Mouse (Mus musculus): ENCODE measurements around the gene Ffar3. TPM values are rescaled to one million over a fixed set of nuclear protein-coding genes. Genes with fewer than 3 reads are reported as not detected.

Gene Ffar3
- polyA plus RNA-seq, 1 experiment from 2014 or later, result not detected

GRCm38 (mm10) chr7:30812291-30812807, 43.6 kb downstream of the Ffar3 start:
- H3K27me3 ChIP-seq, result no peaks in the 10 kb centered on the region

GRCm38 (mm10) chr7:30811757-30812290, 44.2 kb downstream of the Ffar3 start:
- H3K4me2 ChIP-seq, result no peak overlapping the region
- no peaks in the 10 kb centered on the region for H3K4me1 ChIP-seq (replicated peaks)
- no peaks in the 10 kb centered on the region for H3K36me3 ChIP-seq
- no peak overlapping the region for H3K9ac ChIP-seq
- H3K9me3 ChIP-seq, result no peaks in the 10 kb centered on the region
- ATAC-seq (ENCODE audit: low FRiP score, low read depth), result no peak
- no peak overlapping the region for H3K4me3 ChIP-seq
- no peak overlapping the region; the same call in 1 of the 2 replicates for H3K27ac ChIP-seq (replicated peaks)
- 59% methylated on average over 9 of the region's 9 CpGs for WGBS
- no peaks in the 10 kb centered on the region for H3K27me3 ChIP-seq

More at GRCm38 (mm10) chr7:30812291-30812807, 43.6 kb downstream of the Ffar3 start:
- Histone ChIP-seq H3K27ac (replicated peaks) (no peak overlapping the region; the same call in 1 of the 2 replicates), H3K9me3 (no peaks in the 10 kb centered on the region), H3K36me3 (no peaks in the 10 kb centered on the region), H3K4me2 (no peak overlapping the region), H3K4me1 (replicated peaks) (no peaks in the 10 kb centered on the region), H3K9ac (no peak overlapping the region), H3K4me3 (no peak overlapping the region)
- WGBS, result 54% methylated on average over 6 of the region's 6 CpGs
- no peak for ATAC-seq (ENCODE audit: low FRiP score, low read depth)

GRCm38 (mm10) chr7:30810319-30810718, 45.7 kb downstream of the Ffar3 start:
- ATAC-seq (ENCODE audit: low FRiP score, low read depth), result no peak
- Histone ChIP-seq H3K27ac (replicated peaks) (no peak overlapping the region), H3K36me3 (no peaks in the 10 kb centered on the region), H3K4me2 (no peak overlapping the region), H3K27me3 (no peaks in the 10 kb centered on the region), H3K4me3 (no peak overlapping the region), H3K4me1 (replicated peaks) (no peaks in the 10 kb centered on the region), H3K9me3 (no peaks in the 10 kb centered on the region), H3K9ac (no peak overlapping the region)
- 54% methylated on average over 6 of the region's 6 CpGs for WGBS

- Histone ChIP-seq H3K4me3 (no peak overlapping the region), H3K4me1 (replicated peaks) (no peaks in the 10 kb centered on the region), H3K36me3 (no peaks in the 10 kb centered on the region), H3K27me3 (no peaks in the 10 kb centered on the region), H3K9ac (no peak overlapping the region), H3K9me3 (no peaks in the 10 kb centered on the region), H3K27ac (replicated peaks) (no peak overlapping the region), H3K4me2 (no peak overlapping the region)
- WGBS, result 52% methylated on average over 6 of the region's 6 CpGs
- ATAC-seq (ENCODE audit: low FRiP score, low read depth), result no peak
Observed at GRCm38 (mm10) chr7:30805924-30806323, 50.1 kb downstream of the Ffar3 start.

Other genes with a start within 250 kb of the Ffar3 start
- gene Upk1a, start 243.3 kb downstream of the Ffar3 start, polyA plus RNA-seq (2015; fragmentation: Nextera tagmentation; extraction: Ambion mirVana), result 0.51 and 0.82 TPM in 2 replicates
- gene Cox6b1, start 230.0 kb downstream of the Ffar3 start, polyA plus RNA-seq (2015; fragmentation: Nextera tagmentation; extraction: Ambion mirVana), result 1,185 and 1,301 TPM in 2 replicates
- not detected in 2 replicates for gene Etv2, start 220.3 kb downstream of the Ffar3 start, polyA plus RNA-seq (2015; fragmentation: Nextera tagmentation; extraction: Ambion mirVana)
- 131 and 139 TPM in 2 replicates for gene Rbm42, start 205.9 kb downstream of the Ffar3 start, polyA plus RNA-seq (2015; fragmentation: Nextera tagmentation; extraction: Ambion mirVana)
- gene Haus5, start 191.2 kb downstream of the Ffar3 start, polyA plus RNA-seq (2015; fragmentation: Nextera tagmentation; extraction: Ambion mirVana), result 25.9 and 29.9 TPM in 2 replicates
- not detected in 2 replicates for gene Pmis2, start 184.6 kb downstream of the Ffar3 start, polyA plus RNA-seq (2015; fragmentation: Nextera tagmentation; extraction: Ambion mirVana)
- gene 2200002J24Rik, start 157.3 kb downstream of the Ffar3 start, polyA plus RNA-seq (2015; fragmentation: Nextera tagmentation; extraction: Ambion mirVana), result not detected in 2 replicates
- 3.1 and 3.3 TPM in 2 replicates for gene Atp4a, start 144.0 kb downstream of the Ffar3 start, polyA plus RNA-seq (2015; fragmentation: Nextera tagmentation; extraction: Ambion mirVana)
- 273 and 284 TPM in 2 replicates for gene Tmem147, start 126.6 kb downstream of the Ffar3 start, polyA plus RNA-seq (2015; fragmentation: Nextera tagmentation; extraction: Ambion mirVana)
- gene Gapdhs, start 112.5 kb downstream of the Ffar3 start, polyA plus RNA-seq (2015; fragmentation: Nextera tagmentation; extraction: Ambion mirVana), result 0.79 and 1.4 TPM in 2 replicates
- 2.2 TPM in 2 replicates for gene Sbsn, start 104.7 kb downstream of the Ffar3 start, polyA plus RNA-seq (2015; fragmentation: Nextera tagmentation; extraction: Ambion mirVana)
- gene Dmkn, start 92.4 kb downstream of the Ffar3 start, polyA plus RNA-seq (2015; fragmentation: Nextera tagmentation; extraction: Ambion mirVana), result 2.0 and 3.0 TPM in 2 replicates
- gene Krtdap, start 68.3 kb downstream of the Ffar3 start, polyA plus RNA-seq (2015; fragmentation: Nextera tagmentation; extraction: Ambion mirVana), result 0.52 and 2.8 TPM in 2 replicates
- 0.21 TPM in 1 of 2 replicates, not detected in the other for gene Ffar2, start 32.4 kb downstream of the Ffar3 start, polyA plus RNA-seq (2015; fragmentation: Nextera tagmentation; extraction: Ambion mirVana)
- not detected in 2 replicates for gene Ffar1, start 5.4 kb upstream of the Ffar3 start, polyA plus RNA-seq (2015; fragmentation: Nextera tagmentation; extraction: Ambion mirVana)
- 0.35 TPM in 1 of 2 replicates, not detected in the other for gene Cd22, start 24.2 kb upstream of the Ffar3 start, polyA plus RNA-seq (2015; fragmentation: Nextera tagmentation; extraction: Ambion mirVana)
- gene Mag, start 58.7 kb upstream of the Ffar3 start, polyA plus RNA-seq (2015; fragmentation: Nextera tagmentation; extraction: Ambion mirVana), result 4.1 and 5.0 TPM in 2 replicates
- gene Hamp2, start 68.5 kb upstream of the Ffar3 start, polyA plus RNA-seq (2015; fragmentation: Nextera tagmentation; extraction: Ambion mirVana), result not detected in 2 replicates
- not detected in 2 replicates for gene Hamp, start 87.9 kb upstream of the Ffar3 start, polyA plus RNA-seq (2015; fragmentation: Nextera tagmentation; extraction: Ambion mirVana)
- 27.3 and 29.3 TPM in 2 replicates for gene Usf2, start 100.6 kb upstream of the Ffar3 start, polyA plus RNA-seq (2015; fragmentation: Nextera tagmentation; extraction: Ambion mirVana)
- 24.3 and 24.4 TPM in 2 replicates for gene Lsr, start 117.3 kb upstream of the Ffar3 start, polyA plus RNA-seq (2015; fragmentation: Nextera tagmentation; extraction: Ambion mirVana)
- 0.69 and 1.1 TPM in 2 replicates for gene Fam187b, start 117.6 kb upstream of the Ffar3 start, polyA plus RNA-seq (2015; fragmentation: Nextera tagmentation; extraction: Ambion mirVana)
- 19.2 and 26.8 TPM in 2 replicates for gene Fxyd5, start 186.3 kb upstream of the Ffar3 start, polyA plus RNA-seq (2015; fragmentation: Nextera tagmentation; extraction: Ambion mirVana)
- 265 and 282 TPM in 2 replicates for gene Fxyd7, start 195.3 kb upstream of the Ffar3 start, polyA plus RNA-seq (2015; fragmentation: Nextera tagmentation; extraction: Ambion mirVana)
- gene Fxyd1, start 201.0 kb upstream of the Ffar3 start, polyA plus RNA-seq (2015; fragmentation: Nextera tagmentation; extraction: Ambion mirVana), result 46.2 and 55.7 TPM in 2 replicates
- 0.57 and 1.0 TPM in 2 replicates for gene Lgi4, start 203.2 kb upstream of the Ffar3 start, polyA plus RNA-seq (2015; fragmentation: Nextera tagmentation; extraction: Ambion mirVana)
- gene Fxyd3, start 220.5 kb upstream of the Ffar3 start, polyA plus RNA-seq (2015; fragmentation: Nextera tagmentation; extraction: Ambion mirVana), result 0.31 TPM in 1 of 2 replicates, not detected in the other

All from hindbrain, embryonic 15.5 days (tissue).